Mouse (Mus musculus) layer of hippocampus, postnatal 25 days (tissue): ENCODE data around the gene Atp2a3. TPM values are rescaled to one million over a fixed set of nuclear protein-coding genes. Genes with fewer than 3 reads are reported as not detected.

ENCODE experiments used
- DNase-seq, 2 experiments: peaks; one replicate each; pipeline ENCODE4 v3.0.0; 2022; ENCODE audit warnings: mixed read lengths in 2 of 2, low spot score in 1 of 2; ENCODE audit errors: extremely low spot score in 1 of 2
- microRNA-seq, 2 experiments: library from miRNA; unstranded; fragments of <30 nt; microRNA quantifications; one replicate each; pipeline ENCODE4 v1.2.0; 2021
- total RNA-seq, 2 experiments: library from RNA; stranded (reverse); gene quantifications; 2 replicates each; pipeline ENCODE4 v1.2.3; 2021

Gene Atp2a3
- total RNA-seq, 2 experiments from 2014 or later, result 4.9 to 6.6 TPM

- DNase-seq, result no peak
Measured at GRCm38 (mm10) chr11:73024236-73024904, 63.4 kb downstream of the Atp2a3 start.

GRCm38 (mm10) chr11:73026961-73027360 lies 66.0 kb downstream of the Atp2a3 start:
- no peak for DNase-seq

GRCm38 (mm10) chr11:73030821-73031498 lies 70.0 kb downstream of the Atp2a3 start:
- DNase-seq, result peak; percentile 61 to 66

- DNase-seq, result no peak
Measured at GRCm38 (mm10) chr11:73031536-73031935, 70.6 kb downstream of the Atp2a3 start.

- no peak for DNase-seq
Measured at GRCm38 (mm10) chr11:73036077-73036476, 75.1 kb downstream of the Atp2a3 start.

GRCm38 (mm10) chr11:73036889-73037288 lies 75.9 kb downstream of the Atp2a3 start:
- no peak for DNase-seq

- no peak for DNase-seq
Measured at GRCm38 (mm10) chr11:73037691-73038090, 76.7 kb downstream of the Atp2a3 start.

- DNase-seq, result peak in 1 of 2 experiments; percentile 60
Measured at GRCm38 (mm10) chr11:73039102-73039799, 78.3 kb downstream of the Atp2a3 start.

Small RNAs within 50 kb of the gene (microRNA-seq; reads per million reads assigned to microRNA genes)
- 0 reads per million in 2 experiments for gene Gm44467

Other genes with a start within 250 kb of the Atp2a3 start
- 10 to 100 TPM; 18.6 to 19.8 TPM for gene Cyb5d2, start 165.0 kb upstream of the Atp2a3 start, total RNA-seq
- gene Zzef1, start 164.9 kb upstream of the Atp2a3 start, total RNA-seq, result 10 to 100 TPM; 39.6 to 55.0 TPM
- under 1 TPM; 0.54 to 0.69 TPM for gene P2rx1, start 37.9 kb downstream of the Atp2a3 start, total RNA-seq
- 100 to 1,000 TPM; 128 to 155 TPM for gene Camkk1, start 57.8 kb downstream of the Atp2a3 start, total RNA-seq
- 10 to 100 TPM in 1 of 2 experiments, 1 to 10 TPM in 1; 8.5 to 10.4 TPM for gene Ncbp3, start 86.6 kb downstream of the Atp2a3 start, total RNA-seq
- gene Itgae, start 129.4 kb downstream of the Atp2a3 start, total RNA-seq, result under 1 TPM; 0.12 to 0.15 TPM
- gene Haspin, start 177.1 kb downstream of the Atp2a3 start, total RNA-seq, result under 1 TPM; 0.30 to 0.33 TPM
- gene P2rx5, start 199.3 kb downstream of the Atp2a3 start, total RNA-seq, result 1 to 10 TPM; 2.5 to 2.6 TPM
- gene Emc6, start 215.9 kb downstream of the Atp2a3 start, total RNA-seq, result 10 to 100 TPM; 51.3 to 65.6 TPM
- gene Tax1bp3, start 215.9 kb downstream of the Atp2a3 start, total RNA-seq, result 10 to 100 TPM; 11.6 to 13.3 TPM
- 10 to 100 TPM; 16.5 to 23.0 TPM for gene Ctns, start 237.9 kb downstream of the Atp2a3 start, total RNA-seq
- gene Shpk, start 238.3 kb downstream of the Atp2a3 start, total RNA-seq, result 1 to 10 TPM; 3.0 to 4.1 TPM